Mouse (Mus musculus): ENCODE data around the gene Gps1. TPM values are rescaled to one million over a fixed set of nuclear protein-coding genes. Genes with fewer than 3 reads are reported as not detected.

Gps1 gene
- polyA plus RNA-seq (2012; rRNA removed; ENCODE audit: low replicate concordance) = 171 and 257 TPM in 2 replicates

DNA sequence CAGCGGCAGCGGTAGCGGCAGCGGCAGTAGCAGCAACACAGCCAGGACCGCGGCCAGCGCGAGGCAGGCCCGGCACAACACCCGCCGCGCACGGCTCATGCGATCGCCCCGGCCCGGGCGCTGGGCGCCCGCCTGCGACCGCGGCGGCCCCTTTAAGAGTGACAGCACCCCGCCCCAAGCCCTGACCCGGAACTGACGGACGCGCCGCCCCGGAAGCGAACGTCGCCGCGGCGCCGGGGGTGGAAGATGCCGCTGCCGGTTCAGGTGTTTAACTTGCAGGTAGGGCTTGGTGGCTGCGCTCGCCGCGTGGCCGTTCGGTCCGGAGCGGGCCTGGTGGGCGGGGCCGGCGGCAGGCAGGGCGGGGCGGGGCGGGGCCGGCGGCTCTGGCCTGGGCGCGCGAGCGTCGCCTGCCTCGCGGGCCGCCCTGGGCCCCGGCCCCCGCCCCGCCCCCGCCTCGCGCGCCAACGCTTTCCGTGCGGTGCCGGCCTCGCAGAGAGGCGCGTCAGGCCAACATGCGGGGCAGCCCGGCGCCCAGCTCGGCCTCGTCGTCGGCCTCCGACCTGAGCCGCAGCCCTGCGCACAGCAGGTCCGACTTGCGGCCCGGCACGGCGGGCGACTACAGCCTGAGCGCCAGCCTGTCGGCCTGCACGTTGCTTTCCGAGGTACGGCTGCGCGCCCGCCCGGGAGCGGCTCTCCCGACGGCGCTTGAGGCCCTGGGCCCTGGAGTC lies at the start of gene Gps1, which contains the start of gene Rfng:
Gene Gps1, plus strand, starts transcription at position 209 of the 728 bp plus-strand sequence.
Gene Rfng, minus strand, starts transcription at position 144 of the 728 bp plus-strand sequence.

GRCm38 (mm10) chr11:120762672-120763041 lies 21.4 kb upstream of the Gps1 start, which contains the start of gene Hmga1b:
Gene Hmga1b, plus strand, starts transcription at chr11:120762794.

GRCm38 (mm10) chr11:120795756-120796613 lies 11.9 kb downstream of the Gps1 start, which contains the start of gene Dus1l:
Gene Dus1l, minus strand, starts transcription at chr11:120796403.

DNA sequence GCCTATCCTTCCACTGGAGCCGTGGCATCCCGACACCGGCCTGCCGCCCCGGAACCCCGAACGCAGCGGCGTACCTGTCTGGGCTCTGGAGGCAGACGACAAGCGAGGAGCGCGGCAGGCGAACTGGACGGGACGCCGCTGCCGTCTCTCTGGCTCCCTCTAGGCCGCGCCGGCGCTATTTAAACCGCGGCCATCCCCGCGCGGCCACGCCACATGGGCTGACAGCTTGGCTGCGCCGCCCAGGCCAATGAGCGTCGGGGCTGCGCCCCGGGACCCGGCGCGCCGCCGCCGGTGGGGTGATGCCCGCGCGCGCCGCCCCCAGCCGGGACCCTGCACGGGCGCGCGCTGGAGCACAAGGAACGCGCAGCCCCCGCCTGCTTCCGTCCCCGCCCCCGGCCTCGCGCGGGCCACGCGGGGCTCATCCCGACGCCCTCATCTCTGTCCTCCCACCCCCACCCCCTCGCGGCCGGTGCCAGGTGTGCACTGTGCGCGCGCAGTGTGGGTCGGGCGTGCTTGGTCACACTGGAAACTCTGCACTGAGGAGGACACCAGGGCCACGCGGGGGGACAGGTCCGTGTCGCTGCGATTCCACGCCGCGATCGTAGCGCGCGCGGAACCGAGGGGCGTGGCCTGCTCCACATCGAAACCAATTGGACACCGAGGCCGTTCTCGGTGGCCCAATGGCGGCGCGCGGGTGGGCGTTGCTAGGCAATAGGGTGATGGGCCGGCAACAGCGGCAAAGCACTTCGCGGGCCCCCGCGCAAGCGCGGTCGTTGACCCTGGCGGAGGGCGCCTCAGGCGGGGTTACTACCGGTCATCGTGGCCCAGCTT lies 40.1 kb downstream of the Gps1 start, which contains the start of gene Fasn:
Gene Fasn, minus strand, starts transcription at position 592 of the 831 bp plus-strand sequence.

Other genes with a start within 250 kb of the Gps1 start
- gene Mcrip1, start 234.5 kb upstream of the Gps1 start, polyA plus RNA-seq (2012; rRNA removed; ENCODE audit: low replicate concordance) = 157 and 174 TPM in 2 replicates
- not detected in 2 replicates for gene Ppp1r27, start 233.1 kb upstream of the Gps1 start, polyA plus RNA-seq (2012; rRNA removed; ENCODE audit: low replicate concordance)
- gene P4hb, start 211.0 kb upstream of the Gps1 start, polyA plus RNA-seq (2012; rRNA removed; ENCODE audit: low replicate concordance) = 212 and 315 TPM in 2 replicates
- gene Arhgdia, start 202.6 kb upstream of the Gps1 start, polyA plus RNA-seq (2012; rRNA removed; ENCODE audit: low replicate concordance) = 706 and 742 TPM in 2 replicates
- 26.4 and 41.1 TPM in 2 replicates for gene Alyref, start 185.9 kb upstream of the Gps1 start, polyA plus RNA-seq (2012; rRNA removed; ENCODE audit: low replicate concordance)
- gene Anapc11, start 185.9 kb upstream of the Gps1 start, polyA plus RNA-seq (2012; rRNA removed; ENCODE audit: low replicate concordance) = 102 and 121 TPM in 2 replicates
- gene Npb, start 175.8 kb upstream of the Gps1 start, polyA plus RNA-seq (2012; rRNA removed; ENCODE audit: low replicate concordance) = 0.39 and 2.5 TPM in 2 replicates
- gene Pcyt2, start 166.3 kb upstream of the Gps1 start, polyA plus RNA-seq (2012; rRNA removed; ENCODE audit: low replicate concordance) = 202 and 224 TPM in 2 replicates
- 63.3 and 73.1 TPM in 2 replicates for gene Sirt7, start 159.0 kb upstream of the Gps1 start, polyA plus RNA-seq (2012; rRNA removed; ENCODE audit: low replicate concordance)
- 53.4 and 67.3 TPM in 2 replicates for gene Mafg, start 150.7 kb upstream of the Gps1 start, polyA plus RNA-seq (2012; rRNA removed; ENCODE audit: low replicate concordance)
- gene Pycr1, start 140.5 kb upstream of the Gps1 start, polyA plus RNA-seq (2012; rRNA removed; ENCODE audit: low replicate concordance) = 8.3 and 23.9 TPM in 2 replicates
- gene Myadml2, start 136.1 kb upstream of the Gps1 start, polyA plus RNA-seq (2012; rRNA removed; ENCODE audit: low replicate concordance) = 0.14 TPM in 1 of 2 replicates, not detected in the other
- gene Notum, start 123.1 kb upstream of the Gps1 start, polyA plus RNA-seq (2012; rRNA removed; ENCODE audit: low replicate concordance) = 5.0 TPM in 1 of 2 replicates, not detected in the other
- 89.5 and 105 TPM in 2 replicates for gene Aspscr1, start 111.3 kb upstream of the Gps1 start, polyA plus RNA-seq (2012; rRNA removed; ENCODE audit: low replicate concordance)
- gene Cenpx, start 70.5 kb upstream of the Gps1 start, polyA plus RNA-seq (2012; rRNA removed; ENCODE audit: low replicate concordance) = 89.1 and 110 TPM in 2 replicates
- 30.1 and 63.6 TPM in 2 replicates for gene Lrrc45, start 70.3 kb upstream of the Gps1 start, polyA plus RNA-seq (2012; rRNA removed; ENCODE audit: low replicate concordance)
- gene Rac3, start 62.8 kb upstream of the Gps1 start, polyA plus RNA-seq (2012; rRNA removed; ENCODE audit: low replicate concordance) = 16.6 and 55.7 TPM in 2 replicates
- gene Dcxr, start 57.0 kb upstream of the Gps1 start, polyA plus RNA-seq (2012; rRNA removed; ENCODE audit: low replicate concordance) = 141 and 144 TPM in 2 replicates
- 204 and 309 TPM in 2 replicates for gene Cbr2, start 52.2 kb upstream of the Gps1 start, polyA plus RNA-seq (2012; rRNA removed; ENCODE audit: low replicate concordance)
- 0.50 and 9.3 TPM in 2 replicates for gene Hmga1b, start 21.5 kb upstream of the Gps1 start, polyA plus RNA-seq (2012; rRNA removed; ENCODE audit: low replicate concordance)
- gene Rfng, start 65 bp upstream of the Gps1 start, polyA plus RNA-seq (2012; rRNA removed; ENCODE audit: low replicate concordance) = 57.4 and 75.5 TPM in 2 replicates
- gene Dus1l, start 12.1 kb downstream of the Gps1 start, polyA plus RNA-seq (2012; rRNA removed; ENCODE audit: low replicate concordance) = 33.0 and 52.4 TPM in 2 replicates
- 8,340 and 15,875 TPM in 2 replicates for gene Fasn, start 40.3 kb downstream of the Gps1 start, polyA plus RNA-seq (2012; rRNA removed; ENCODE audit: low replicate concordance)
- gene Ccdc57, start 148.6 kb downstream of the Gps1 start, polyA plus RNA-seq (2012; rRNA removed; ENCODE audit: low replicate concordance) = 1.6 and 5.9 TPM in 2 replicates
- gene Slc16a3, start 164.2 kb downstream of the Gps1 start, polyA plus RNA-seq (2012; rRNA removed; ENCODE audit: low replicate concordance) = 2.2 and 13.6 TPM in 2 replicates
- gene Csnk1d, start 207.1 kb downstream of the Gps1 start, polyA plus RNA-seq (2012; rRNA removed; ENCODE audit: low replicate concordance) = 67.7 and 113 TPM in 2 replicates